Mouse (Mus musculus) intestine, postnatal 0 days (tissue): Measurements from ENCODE around the gene Iqca. TPM values are rescaled to one million over a fixed set of nuclear protein-coding genes. Genes with fewer than 3 reads are reported as not detected.
A peak's percentile ranks its signal among the peaks of the same experiment; 100 is the strongest.

Experiments
- ATAC-seq: fragments of 200-750 bp; cut with Nextera tagmentation; 2 replicates; pipeline ENCODE4 v1.8.0; 2017; ENCODE audit warnings: mild to moderate bottlenecking, moderate TSS enrichment, moderate library complexity
- H3K27ac ChIP-seq: fragments of 300-500 bp; sonication (generic); 2 replicates; pipeline ENCODE4 v1.5.1; 2014; ENCODE audit warnings: mild to moderate bottlenecking, low read depth, low read length, moderate library complexity
- H3K27me3 ChIP-seq: fragments of 300-500 bp; sonication (generic); replicated peaks from 2 replicates; pipeline ENCODE4 v1.6.1; 2014; ENCODE audit warnings: low read length, mixed read lengths; ENCODE audit not compliant: control insufficient read depth, insufficient read depth
- H3K36me3 ChIP-seq: fragments of 300-500 bp; sonication (generic); 2 replicates; pipeline ENCODE4 v1.6.1; 2014; ENCODE audit warnings: mild to moderate bottlenecking, moderate library complexity; ENCODE audit not compliant: control insufficient read depth, insufficient read depth
- H3K4me1 ChIP-seq: fragments of 300-500 bp; sonication (generic); replicated peaks from 2 replicates; pipeline ENCODE4 v1.6.1; 2014; ENCODE audit warnings: antibody characterized with exemption, low read length, mixed read lengths; ENCODE audit not compliant: control insufficient read depth, insufficient read depth
- H3K4me2 ChIP-seq: fragments of 300-500 bp; sonication (generic); replicated peaks from 2 replicates; pipeline ENCODE4 v1.6.1; 2014; ENCODE audit warnings: low read depth, mild to moderate bottlenecking, moderate library complexity
- H3K4me3 ChIP-seq: fragments of 300-500 bp; sonication (generic); 2 replicates; pipeline ENCODE4 v1.5.1; 2014; ENCODE audit warnings: low read depth, low read length
- H3K9ac ChIP-seq: fragments of 300-500 bp; sonication (generic); 2 replicates; pipeline ENCODE4 v1.6.1; 2014; ENCODE audit warnings: mild to moderate bottlenecking, low read depth, low read length
- H3K9me3 ChIP-seq: fragments of 300-500 bp; sonication (generic); 2 replicates; pipeline ENCODE4 v1.6.1; 2016; ENCODE audit warnings: mixed run types; ENCODE audit not compliant: control insufficient read depth
- CTCF ChIP-seq: sonication (generic); IDR thresholded peaks from 2 replicates; pipeline ENCODE4 v1.5.1; 2016; ENCODE audit warnings: low read depth, mild to moderate bottlenecking, control low read depth, antibody characterized with exemption, moderate library complexity
- WGBS: fragments of 180-500 bp; shearing (Covaris S2); extraction: QIAGEN DNeasy Blood & Tissue Kit; methylation state at CpG from one replicate; pipeline ENCODE4 v1.1.7; 2014; 5-methylcytosine and 5-hydroxymethylcytosine counted together
- polyA plus RNA-seq: library from polyadenylated mRNA; unstranded; fragments of >200 nt; fragmentation: Nextera tagmentation; extraction: Ambion mirVana; gene quantifications from 2 replicates; pipeline ENCODE4 v1.2.1, GENCODE M21; 2015

The Iqca gene
- polyA plus RNA-seq, 1 experiment from 2014 or later = 0.47 TPM

DNA sequence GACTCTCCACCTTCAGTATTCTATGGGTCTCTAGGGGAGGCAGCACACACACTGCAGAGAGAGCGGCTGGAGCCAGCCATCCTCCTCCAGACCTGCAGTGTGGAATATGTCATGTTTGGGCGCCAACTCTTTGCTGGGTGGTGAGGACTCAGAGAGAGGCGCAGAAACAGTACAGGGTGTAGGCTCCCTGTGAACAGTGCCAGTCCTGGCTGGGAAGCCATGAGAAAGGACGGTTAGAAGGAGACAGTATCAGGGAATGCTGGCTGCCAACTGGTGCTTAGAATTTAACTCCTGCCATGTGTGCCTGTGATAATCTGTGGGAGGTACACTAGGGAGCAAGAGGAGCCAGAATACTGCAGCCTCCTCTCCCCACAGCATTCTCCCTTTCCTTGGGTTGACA is 98.2 kb downstream of the Iqca start:
- Histone ChIP-seq H3K9me3 (no peaks in the 10 kb centered on the region), H3K4me2 (no peak overlapping the region), H3K27me3 (no peaks in the 10 kb centered on the region), H3K9ac (no peak overlapping the region), H3K4me3 (no peak overlapping the region), H3K27ac (no peak overlapping the region), H3K36me3 (no peaks in the 10 kb centered on the region), H3K4me1 (no peaks in the 10 kb centered on the region)
- 85% methylated on average over 4 of the region's 4 CpGs for WGBS
- no peak for TF ChIP-seq CTCF
- no peak for ATAC-seq

DNA sequence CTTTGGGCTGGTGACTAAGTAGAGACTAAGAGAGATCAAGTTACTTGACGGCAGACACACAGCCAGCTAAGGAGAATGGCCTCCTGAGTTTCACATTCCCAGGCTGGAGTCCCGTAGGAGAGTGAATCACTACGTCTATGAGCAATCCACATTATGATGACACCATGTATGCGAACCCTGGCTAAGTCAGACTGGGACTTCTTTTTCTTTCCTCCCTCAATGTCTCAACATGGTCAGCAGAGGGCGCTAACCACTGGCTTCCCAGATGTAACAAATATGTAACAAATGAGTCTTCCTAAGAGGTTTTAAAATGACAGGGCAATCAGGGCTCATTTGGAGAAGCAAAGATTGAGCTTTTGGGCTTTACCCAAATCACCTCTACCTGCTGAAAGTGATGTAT is 101.9 kb downstream of the Iqca start:
- Histone ChIP-seq H3K9me3 (no peaks in the 10 kb centered on the region), H3K9ac (no peak overlapping the region), H3K36me3 (no peaks in the 10 kb centered on the region), H3K27me3 (no peaks in the 10 kb centered on the region), H3K4me2 (no peak overlapping the region), H3K4me1 (no peaks in the 10 kb centered on the region), H3K4me3 (no peak overlapping the region), H3K27ac (no peak overlapping the region)
- peak; percentile 83 for TF ChIP-seq CTCF
- WGBS = 19% methylated on average over 5 of the region's 5 CpGs
- ATAC-seq = no peak

DNA sequence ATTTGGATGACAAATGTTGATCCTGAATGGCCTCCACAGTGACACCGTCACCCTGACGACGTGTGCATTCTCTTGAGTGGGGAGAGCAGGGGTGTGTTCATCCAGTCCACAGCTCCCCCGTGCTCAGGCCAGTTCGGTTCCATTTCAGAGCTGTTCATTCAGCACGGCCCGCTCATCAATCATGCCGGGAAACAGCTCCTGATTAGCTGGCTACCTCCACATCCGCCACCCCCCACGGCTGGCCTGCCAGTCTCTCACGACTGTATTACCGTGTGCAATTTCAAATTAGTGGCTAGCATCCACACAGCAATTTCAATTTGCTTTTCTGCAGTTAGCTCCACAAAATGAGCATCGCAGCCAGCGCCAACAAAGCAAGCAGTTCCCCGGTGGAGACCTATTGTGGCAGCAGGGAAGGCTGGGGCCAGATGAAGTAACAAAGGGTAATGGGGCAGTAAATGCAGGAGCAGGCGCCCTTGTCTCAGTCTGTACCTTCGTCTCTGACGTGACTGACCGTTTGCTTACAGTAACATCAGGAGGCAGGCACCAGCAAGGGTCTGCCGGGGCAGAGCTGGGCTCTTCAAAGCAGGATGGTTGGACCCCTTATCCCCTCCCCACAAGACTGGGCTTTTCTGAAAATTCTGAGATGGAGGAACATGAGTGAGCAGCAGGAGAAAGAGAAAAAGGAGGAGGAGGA is 103.0 kb downstream of the Iqca start:
- no peak overlapping the region for H3K4me3 ChIP-seq
- H3K9ac ChIP-seq = no peak overlapping the region
- no peak for TF ChIP-seq CTCF
- no peaks in the 10 kb centered on the region for H3K4me1 ChIP-seq
- no peak overlapping the region for H3K27ac ChIP-seq
- H3K9me3 ChIP-seq = no peaks in the 10 kb centered on the region
- H3K36me3 ChIP-seq = no peaks in the 10 kb centered on the region
- no peak for ATAC-seq
- H3K27me3 ChIP-seq = no peaks in the 10 kb centered on the region
- 45% methylated on average over 20 of the region's 20 CpGs for WGBS
- no peak overlapping the region for H3K4me2 ChIP-seq

DNA sequence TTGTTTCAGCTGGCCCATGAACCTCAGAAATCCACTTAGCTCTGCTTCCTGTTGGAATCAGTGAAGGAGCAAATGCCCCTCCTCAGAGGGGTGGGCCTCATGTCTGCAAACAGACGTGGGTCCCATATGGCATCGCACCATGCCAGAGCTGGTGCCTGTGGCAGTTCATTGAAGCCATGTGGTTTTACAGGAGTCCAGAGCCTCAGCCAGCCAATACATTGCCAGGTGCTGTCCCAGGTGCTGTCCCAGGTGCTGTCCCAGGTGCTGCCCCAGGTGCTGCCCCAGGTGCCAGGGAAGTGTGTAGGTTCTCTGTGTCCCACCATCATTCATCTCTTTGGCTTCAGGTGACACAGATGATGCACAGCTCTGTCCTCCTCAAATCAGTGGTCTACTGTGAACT is 124.9 kb downstream of the Iqca start:
- Histone ChIP-seq H3K27me3 (no peaks in the 10 kb centered on the region), H3K4me2 (no peak overlapping the region), H3K36me3 (no peaks in the 10 kb centered on the region), H3K9me3 (no peaks in the 10 kb centered on the region), H3K9ac (no peak overlapping the region), H3K4me3 (no peak overlapping the region), H3K4me1 (no peaks in the 10 kb centered on the region), H3K27ac (no peak overlapping the region)
- no peak for TF ChIP-seq CTCF
- 59% methylated on average over 2 of the region's 2 CpGs for WGBS
- ATAC-seq = no peak

DNA sequence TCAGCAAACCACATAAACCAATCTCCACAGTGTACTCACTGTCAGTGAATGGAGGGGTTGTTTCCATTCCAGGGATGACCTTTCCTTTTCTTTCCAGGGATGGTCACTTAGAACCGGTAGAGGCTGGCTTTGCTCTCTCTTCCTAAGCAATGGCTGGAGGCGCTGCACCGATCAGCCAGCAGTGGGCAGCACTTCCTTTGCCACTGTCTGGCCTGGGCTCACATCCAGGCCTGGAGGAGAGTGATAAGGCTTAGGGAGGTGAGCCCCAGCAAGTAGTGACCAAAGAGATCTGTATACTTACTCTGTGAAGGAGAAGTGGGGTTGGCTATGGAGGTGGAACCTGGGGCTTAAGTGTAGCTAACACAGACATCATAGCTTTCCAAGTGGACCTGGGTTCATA is 126.3 kb downstream of the Iqca start:
- Histone ChIP-seq H3K4me1 (no peaks in the 10 kb centered on the region), H3K27ac (no peak overlapping the region), H3K36me3 (no peaks in the 10 kb centered on the region), H3K9ac (no peak overlapping the region), H3K9me3 (no peaks in the 10 kb centered on the region), H3K27me3 (no peaks in the 10 kb centered on the region), H3K4me3 (no peak overlapping the region), H3K4me2 (no peak overlapping the region)
- no peak for ATAC-seq
- peak; percentile 75 for TF ChIP-seq CTCF
- 18% methylated on average over 3 of the region's 3 CpGs for WGBS

DNA sequence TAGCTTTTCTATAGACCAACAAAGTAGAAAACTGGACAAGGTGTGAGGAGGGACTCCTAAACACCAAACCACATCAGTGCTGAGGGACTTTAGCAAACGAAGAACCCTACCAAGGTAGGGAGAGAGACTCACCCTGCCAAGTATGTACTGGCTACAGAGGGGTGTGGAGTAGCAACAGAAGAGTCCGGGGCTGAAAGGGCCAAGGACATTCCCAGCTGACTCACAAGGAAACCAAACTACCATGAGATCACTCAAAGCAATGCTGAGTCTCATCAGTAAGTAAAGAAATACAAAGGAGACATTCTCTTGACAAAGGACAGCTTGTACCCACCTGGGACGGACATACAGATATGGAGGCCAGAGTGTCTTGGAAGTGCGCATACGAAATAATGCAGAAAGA is 132.9 kb downstream of the Iqca start:
- no peak for TF ChIP-seq CTCF
- Histone ChIP-seq H3K9ac (no peak overlapping the region), H3K36me3 (no peaks in the 10 kb centered on the region), H3K9me3 (no peaks in the 10 kb centered on the region), H3K27ac (no peak overlapping the region), H3K4me1 (no peaks in the 10 kb centered on the region), H3K4me3 (no peak overlapping the region), H3K4me2 (no peak overlapping the region), H3K27me3 (no peaks in the 10 kb centered on the region)
- 80% methylated on average over 5 of the region's 5 CpGs for WGBS
- ATAC-seq = no peak

DNA sequence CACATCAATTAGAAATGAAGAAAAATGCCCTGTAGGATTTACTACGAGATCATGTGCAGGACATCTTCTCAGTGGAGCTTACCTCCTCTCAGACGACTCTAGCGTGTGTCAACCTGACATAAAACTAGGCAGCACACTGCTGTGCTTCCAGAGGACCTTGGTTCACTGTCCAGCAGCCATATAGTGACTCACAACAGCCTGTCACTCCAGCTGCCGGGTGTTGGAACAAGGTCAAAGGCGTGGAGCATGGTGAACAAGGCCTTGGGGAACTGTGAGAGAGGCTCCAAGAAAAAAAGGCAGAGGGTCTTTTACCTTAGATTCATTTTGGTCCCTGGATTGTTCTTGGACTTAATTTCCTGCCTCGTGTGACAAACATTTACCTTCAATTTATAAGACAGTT is 135.1 kb downstream of the Iqca start:
- Histone ChIP-seq H3K9me3 (no peaks in the 10 kb centered on the region), H3K36me3 (no peaks in the 10 kb centered on the region), H3K27me3 (no peaks in the 10 kb centered on the region), H3K4me1 (no peaks in the 10 kb centered on the region), H3K4me2 (no peak overlapping the region), H3K4me3 (no peak overlapping the region), H3K9ac (no peak overlapping the region), H3K27ac (no peak overlapping the region)
- no peak for ATAC-seq
- no peak for TF ChIP-seq CTCF
- 67% methylated on average over 6 of the region's 6 CpGs for WGBS
